Mouse (Mus musculus): ENCODE data around the gene Zfp110. TPM values are rescaled to one million over a fixed set of nuclear protein-coding genes. Genes with fewer than 3 reads are reported as not detected.

Zfp110 gene
- polyA plus RNA-seq, 1 experiment from 2014 or later, result 41.5 TPM

DNA sequence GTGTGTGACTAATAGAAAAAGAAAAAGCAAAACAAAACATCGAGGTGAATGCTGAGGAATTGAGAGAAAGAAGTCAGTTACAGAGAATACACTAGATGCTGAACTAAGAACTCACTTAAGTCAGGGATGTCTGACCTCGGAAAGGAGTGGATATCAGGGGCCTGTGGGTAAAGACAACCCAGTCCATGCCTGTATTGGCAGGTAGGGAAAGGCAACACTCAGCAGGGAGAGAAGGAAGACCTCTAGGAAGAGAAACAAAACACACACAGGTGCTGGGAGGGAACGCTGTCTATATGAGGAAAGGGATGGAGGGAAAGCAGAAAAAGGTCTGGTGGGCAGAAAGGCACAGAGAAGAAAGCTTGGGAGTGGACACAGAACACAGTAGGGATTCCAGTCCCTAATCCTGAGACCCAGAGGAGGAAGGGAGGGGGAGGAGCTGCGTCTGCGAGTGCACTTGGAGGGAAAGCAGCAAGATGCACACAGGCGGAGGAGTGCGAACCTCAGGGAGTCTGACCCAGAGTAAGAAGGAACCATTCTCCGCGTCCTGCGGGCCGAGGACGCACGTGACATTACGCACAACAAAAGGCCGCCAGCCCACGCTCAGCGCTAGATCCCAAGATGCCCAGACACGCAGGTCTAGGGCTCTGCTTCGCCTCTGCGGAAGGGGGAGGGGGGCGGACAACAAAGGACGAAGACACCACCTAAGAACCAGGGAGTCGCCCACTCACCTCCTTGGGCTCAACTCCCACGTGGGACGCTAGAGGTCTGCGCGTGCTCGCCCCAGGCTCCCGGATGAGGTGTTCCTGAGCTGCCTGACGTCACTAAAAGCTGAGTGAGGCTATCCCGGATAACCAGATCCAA lies 31.5 kb upstream of the Zfp110 start, which contains the start of gene Zscan18:
Gene Zscan18 (minus strand): TSS at position 770 of the 861 bp plus-strand sequence.
- peak within 1 kb of the TSS; percentile 48 for H3K4me3 ChIP-seq (ENCODE audit: low read depth, low read length)
- ATAC-seq (ENCODE audit: insufficient read depth), result peak; percentile 97
- 5% methylated on average over 31 of the region's 31 CpGs for WGBS
- no peaks in the 10 kb centered on the region for H3K4me1 ChIP-seq (ENCODE audit: insufficient read depth)
- no peaks in the 10 kb centered on the region for H3K27me3 ChIP-seq (ENCODE audit: insufficient read depth, low read length)
- H3K9ac ChIP-seq, result peak within 1 kb of the TSS; percentile 74
- H3K36me3 ChIP-seq (ENCODE audit: insufficient read depth), result peaks cover 20% of the 10 kb centered on the region
- DNase-seq, result peak; percentile 90
- no peak for TF ChIP-seq CTCF (IDR thresholded peaks at IDR 0.05; ENCODE audit: low read depth)
- H3K9me3 ChIP-seq (ENCODE audit: low read depth, low read length), result 0 out of 2 replicates have a peak, but pooled peaks cover 4% of the 10 kb centered on the region
- peak within 1 kb of the TSS; percentile 72 for H3K27ac ChIP-seq (ENCODE audit: low read depth)
- H3K4me2 ChIP-seq, result peak within 1 kb of the TSS; percentile 92

DNA sequence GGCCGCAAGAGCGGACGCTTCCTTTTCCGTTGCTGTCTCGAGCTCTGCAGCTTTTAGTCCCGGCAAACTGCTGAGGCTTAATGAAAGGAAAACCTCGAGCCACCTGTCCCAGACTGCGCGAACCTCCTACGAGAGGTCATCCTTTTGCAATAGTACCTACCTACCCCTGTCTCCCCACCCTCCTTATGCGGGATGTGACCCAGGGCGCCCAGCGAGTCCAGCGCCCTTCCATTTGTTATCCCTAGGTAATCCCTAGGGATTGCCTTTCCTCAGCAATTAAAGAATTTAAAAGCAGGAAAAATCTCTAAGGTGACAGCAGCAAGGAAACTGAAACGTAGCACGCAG lies 30.9 kb upstream of the Zfp110 start:
- ATAC-seq (ENCODE audit: insufficient read depth) (peak; percentile 83; the same call in 1 of the 2 replicates), DNase-seq (no peak)
- Histone ChIP-seq H3K4me1 (ENCODE audit: insufficient read depth) (no peaks in the 10 kb centered on the region), H3K9me3 (ENCODE audit: low read depth, low read length) (peaks cover 4% of the 10 kb centered on the region; the same call in 1 of the 2 replicates), H3K9ac (peak overlapping the region; percentile 74), H3K27ac (ENCODE audit: low read depth) (peak overlapping the region; percentile 72), H3K4me2 (peak overlapping the region; percentile 92), H3K36me3 (ENCODE audit: insufficient read depth) (peaks cover 26% of the 10 kb centered on the region), H3K27me3 (ENCODE audit: insufficient read depth, low read length) (no peaks in the 10 kb centered on the region), H3K4me3 (ENCODE audit: low read depth, low read length) (peak overlapping the region; percentile 48)
- 1% methylated on average over 16 of the region's 16 CpGs for WGBS
- no peak for TF ChIP-seq CTCF (IDR thresholded peaks at IDR 0.05; ENCODE audit: low read depth)

DNA sequence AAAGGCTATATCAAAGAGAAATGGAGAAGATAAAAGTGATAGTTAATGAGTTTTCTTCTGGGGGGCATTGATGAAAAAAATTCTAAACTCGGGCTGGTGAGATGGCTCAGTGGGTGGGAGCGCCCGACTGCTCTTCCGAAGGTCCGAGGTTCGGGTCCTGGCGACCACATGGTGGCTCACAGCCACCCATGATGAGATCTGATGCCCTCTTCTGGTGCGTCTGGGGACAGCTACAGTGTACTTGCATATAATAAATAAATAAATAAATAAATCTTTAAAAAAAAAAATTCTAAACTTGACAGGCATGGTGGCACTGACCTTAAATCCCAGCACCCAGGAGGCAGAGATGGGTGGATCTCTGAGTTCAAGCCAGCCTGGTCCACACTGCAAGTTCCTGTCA lies 19.0 kb upstream of the Zfp110 start:
- Histone ChIP-seq H3K27me3 (ENCODE audit: insufficient read depth, low read length) (no peaks in the 10 kb centered on the region), H3K4me1 (ENCODE audit: insufficient read depth) (peaks cover 2% of the 10 kb centered on the region; the same call in 1 of the 2 replicates), H3K4me2 (no peak overlapping the region), H3K27ac (ENCODE audit: low read depth) (no peak overlapping the region), H3K9me3 (ENCODE audit: low read depth, low read length) (peaks cover 42% of the 10 kb centered on the region), H3K4me3 (ENCODE audit: low read depth, low read length) (no peak overlapping the region), H3K36me3 (ENCODE audit: insufficient read depth) (peaks cover 34% of the 10 kb centered on the region), H3K9ac (no peak overlapping the region)
- ATAC-seq (ENCODE audit: insufficient read depth) (no peak), DNase-seq (no peak)
- no peak for TF ChIP-seq CTCF (IDR thresholded peaks at IDR 0.05; ENCODE audit: low read depth)
- WGBS, result 98% methylated on average over 8 of the region's 8 CpGs

DNA sequence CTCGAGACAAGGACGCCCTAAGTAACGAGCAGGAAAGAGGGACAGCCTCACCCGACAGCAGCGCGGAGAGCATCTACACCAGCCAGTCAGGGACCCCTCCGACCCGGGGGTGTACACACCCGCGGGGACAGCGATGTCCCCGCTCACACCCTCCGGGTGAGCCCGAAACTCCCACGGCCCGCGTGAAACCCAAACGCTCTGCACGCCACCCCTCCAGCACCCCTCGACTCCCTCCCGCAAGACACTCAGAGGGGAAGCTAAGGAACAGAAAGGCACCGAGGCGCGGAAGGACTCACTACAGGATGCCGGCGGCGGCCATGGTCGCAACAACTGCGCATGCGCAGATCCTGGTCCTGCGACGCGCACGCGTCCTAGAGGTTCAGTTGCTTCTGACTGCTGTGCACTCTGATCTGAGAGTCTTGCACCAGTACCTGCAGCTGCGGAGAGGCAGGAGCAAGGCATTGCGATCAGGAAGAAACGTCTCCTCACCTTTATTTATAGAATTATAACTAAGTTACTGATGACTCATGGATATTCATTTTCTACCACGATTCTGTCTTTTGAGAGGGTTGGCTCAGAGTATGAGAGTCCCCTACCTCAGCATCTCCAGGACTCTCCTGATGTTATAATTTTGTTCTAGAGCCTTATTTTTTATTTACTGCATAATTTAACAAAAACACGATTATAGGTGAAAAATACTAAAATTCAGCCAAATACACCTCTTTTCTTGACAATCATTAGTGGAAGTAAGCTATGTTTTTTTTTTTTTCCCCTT lies 15.9 kb upstream of the Zfp110 start, which contains the start of gene Zfp329:
Gene Zfp329 (minus strand): TSS at position 338 of the 775 bp plus-strand sequence.
- under 1% methylated on average over 40 of the region's 40 CpGs for WGBS
- H3K9ac ChIP-seq, result peak within 1 kb of the TSS; percentile 82
- peak; percentile 97 for DNase-seq
- H3K4me1 ChIP-seq (ENCODE audit: insufficient read depth), result peaks cover 2% of the 10 kb centered on the region; the same call in 1 of the 2 replicates
- H3K4me2 ChIP-seq, result peak within 1 kb of the TSS; percentile 64
- H3K4me3 ChIP-seq (ENCODE audit: low read depth, low read length), result peak within 1 kb of the TSS; percentile 72
- H3K27ac ChIP-seq (ENCODE audit: low read depth), result peak within 1 kb of the TSS; percentile 65
- peaks cover 26% of the 10 kb centered on the region; the same call in 1 of the 2 replicates for H3K9me3 ChIP-seq (ENCODE audit: low read depth, low read length)
- TF ChIP-seq CTCF (IDR thresholded peaks at IDR 0.05; ENCODE audit: low read depth), result 0 out of 2 replicates have a peak, but pooled peaks have one; percentile 2
- no peaks in the 10 kb centered on the region for H3K27me3 ChIP-seq (ENCODE audit: insufficient read depth, low read length)
- peaks cover 15% of the 10 kb centered on the region for H3K36me3 ChIP-seq (ENCODE audit: insufficient read depth)
- ATAC-seq (ENCODE audit: insufficient read depth), result peak; percentile 99

DNA sequence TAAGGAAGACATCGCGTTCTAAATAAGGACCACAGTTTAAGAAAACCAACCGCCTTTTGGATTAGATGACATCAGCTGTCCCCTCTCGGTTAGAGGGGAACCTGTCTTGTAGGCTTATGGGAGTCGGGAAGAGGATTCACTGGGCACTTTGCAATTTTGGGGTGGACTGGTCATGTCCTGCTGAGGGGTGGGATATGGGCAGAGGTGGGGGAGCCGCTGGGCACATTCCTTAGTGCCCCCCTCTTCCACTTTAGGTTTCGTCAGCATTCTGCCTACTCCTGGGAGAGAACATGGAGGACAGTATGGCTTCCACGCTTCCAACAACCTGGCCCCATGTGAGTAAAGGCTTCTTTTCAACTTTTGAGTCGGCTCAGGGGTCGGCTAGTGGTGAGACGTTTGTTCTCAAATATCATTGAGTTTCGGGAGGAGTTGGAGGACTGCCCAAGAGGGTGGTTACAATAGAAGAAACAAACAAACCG lies 671 bp downstream of the Zfp110 start:
- no peak overlapping the region; the same call in 1 of the 2 replicates for H3K27ac ChIP-seq (ENCODE audit: low read depth)

DNA sequence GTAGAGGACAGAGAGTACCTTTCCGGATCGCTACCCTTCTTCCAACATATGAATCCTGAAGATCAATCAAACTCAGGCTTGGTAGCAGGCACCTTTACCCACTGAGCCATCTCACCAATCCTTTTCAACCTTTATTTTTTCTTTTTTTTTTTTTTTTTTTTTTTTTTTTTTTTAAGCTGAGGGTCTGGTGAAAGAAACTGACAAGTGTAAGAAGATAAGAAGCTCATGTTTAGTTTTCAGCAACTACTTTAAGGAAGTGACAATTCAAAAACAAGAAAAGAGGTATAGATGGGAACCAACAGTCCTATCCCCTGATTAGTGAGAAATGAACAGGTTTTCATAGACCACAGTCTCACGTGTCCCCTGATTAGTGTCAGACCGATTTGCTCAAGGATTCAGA lies 1.2 kb downstream of the Zfp110 start:
- peak overlapping the region; percentile 65 for H3K4me2 ChIP-seq
- H3K27ac ChIP-seq (ENCODE audit: low read depth), result no peak overlapping the region
- DNase-seq (no peak), ATAC-seq (ENCODE audit: insufficient read depth) (no peak)
- WGBS, result 97% methylated on average over 4 of the region's 4 CpGs
- H3K9me3 ChIP-seq (ENCODE audit: low read depth, low read length), result peaks cover 37% of the 10 kb centered on the region
- H3K4me1 ChIP-seq (ENCODE audit: insufficient read depth), result no peaks in the 10 kb centered on the region
- no peak for TF ChIP-seq CTCF (IDR thresholded peaks at IDR 0.05; ENCODE audit: low read depth)
- peaks cover 45% of the 10 kb centered on the region for H3K36me3 ChIP-seq (ENCODE audit: insufficient read depth)
- no peaks in the 10 kb centered on the region for H3K27me3 ChIP-seq (ENCODE audit: insufficient read depth, low read length)
- no peak overlapping the region; the same call in 1 of the 2 replicates for H3K9ac ChIP-seq
- peak overlapping the region; percentile 54 for H3K4me3 ChIP-seq (ENCODE audit: low read depth, low read length)

More for the DNA sequence above, 671 bp downstream of the Zfp110 start:
- TF ChIP-seq CTCF (IDR thresholded peaks at IDR 0.05; ENCODE audit: low read depth), result no peak
- Histone ChIP-seq H3K4me2 (peak overlapping the region; percentile 65), H3K4me3 (ENCODE audit: low read depth, low read length) (peak overlapping the region; percentile 54), H3K9ac (peak overlapping the region; percentile 65), H3K36me3 (ENCODE audit: insufficient read depth) (peaks cover 40% of the 10 kb centered on the region), H3K4me1 (ENCODE audit: insufficient read depth) (no peaks in the 10 kb centered on the region), H3K27me3 (ENCODE audit: insufficient read depth, low read length) (no peaks in the 10 kb centered on the region), H3K9me3 (ENCODE audit: low read depth, low read length) (peaks cover 32% of the 10 kb centered on the region)
- 25% methylated on average over 13 of the region's 13 CpGs for whole genome bisulfite sequencing
- ATAC-seq (ENCODE audit: insufficient read depth) (peak; percentile 64), DNase-seq (peak; percentile 76)

Measured in lung, embryonic 14.5 days (tissue).